Mouse (Mus musculus) ovary, adult 18-20 months (tissue): ENCODE measurements around the gene Gm45618.
A peak's percentile ranks its signal among the peaks of the same experiment; 100 is the strongest.
"Not testable (repeated sequence)": the region's sequence is repeated elsewhere in the genome, so short reads cannot be mapped to it uniquely, and the experiment has no call there.

Source experiments
- DNase-seq: peaks from one replicate; pipeline ENCODE4 v3.0.0; 2022; ENCODE audit warnings: low spot score, mixed read lengths

Gm45618 gene

DNA sequence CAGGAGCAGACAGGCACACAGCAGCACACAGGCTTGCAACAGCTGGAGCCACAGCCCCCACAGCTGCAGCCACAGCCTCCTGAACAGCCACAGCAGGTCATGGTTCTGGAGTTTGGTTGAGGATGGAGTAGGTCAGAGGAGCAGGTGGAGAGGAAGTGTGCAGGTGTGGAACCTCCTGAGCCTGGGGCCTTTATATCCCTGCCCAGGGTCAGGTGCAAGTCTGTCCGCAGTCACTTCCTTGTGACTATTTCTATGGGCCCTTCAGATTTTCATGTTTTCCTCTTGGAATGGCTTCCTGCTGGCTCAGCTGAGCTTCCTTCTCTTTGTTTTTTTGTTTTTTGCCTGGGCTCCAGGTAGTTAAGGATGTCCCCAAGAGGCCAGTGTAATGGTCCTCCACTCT, at the start of gene Gm45618:
Gm45618 (minus strand) TSS at position 101 of the 400 bp plus-strand sequence.
- DNase-seq = not testable (repeated sequence)

DNA sequence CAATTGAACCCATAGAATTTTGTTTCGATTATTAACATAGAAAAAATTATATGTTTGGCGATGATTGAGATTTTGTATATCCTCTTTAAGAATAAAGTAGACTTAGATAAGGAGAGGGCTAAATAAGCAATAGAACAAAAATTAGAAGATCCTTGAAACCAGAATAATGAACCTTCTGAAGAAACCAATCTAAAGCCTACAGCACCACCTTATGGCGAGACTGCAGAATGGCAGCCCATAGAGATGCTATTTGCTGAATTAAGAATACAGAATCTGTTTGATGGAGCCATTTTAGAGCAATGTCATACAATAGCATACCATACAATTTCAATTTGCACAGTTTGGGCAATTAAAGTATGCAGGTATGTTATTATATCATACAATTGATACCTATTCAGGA, 49.3 kb upstream of the Gm45618 start:
- DNase-seq = no peak

DNA sequence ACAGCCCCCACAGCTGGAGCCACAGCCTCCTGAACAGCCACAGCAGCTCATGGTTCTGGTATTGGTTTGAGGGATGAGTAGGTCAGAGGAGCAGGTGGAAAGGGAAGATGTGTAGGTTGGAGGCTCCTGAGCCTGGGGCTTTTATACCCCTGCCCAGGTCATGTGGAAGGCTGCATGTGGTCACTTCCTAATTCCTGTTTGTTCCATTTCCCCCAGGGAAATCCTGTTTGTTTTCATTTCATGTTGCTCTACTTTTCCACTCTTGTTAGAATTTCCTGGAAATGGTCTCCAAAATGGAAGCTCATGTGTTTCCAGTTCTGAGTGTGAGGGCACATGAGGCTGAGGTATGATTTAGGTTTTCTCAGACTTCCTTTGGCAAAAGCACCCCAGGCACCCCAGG, 45.1 kb upstream of the Gm45618 start, which contains the start of gene Gm4553:
Gm4553 (minus strand) TSS at position 101 of the 400 bp plus-strand sequence.
- not testable (repeated sequence) for DNase-seq

DNA sequence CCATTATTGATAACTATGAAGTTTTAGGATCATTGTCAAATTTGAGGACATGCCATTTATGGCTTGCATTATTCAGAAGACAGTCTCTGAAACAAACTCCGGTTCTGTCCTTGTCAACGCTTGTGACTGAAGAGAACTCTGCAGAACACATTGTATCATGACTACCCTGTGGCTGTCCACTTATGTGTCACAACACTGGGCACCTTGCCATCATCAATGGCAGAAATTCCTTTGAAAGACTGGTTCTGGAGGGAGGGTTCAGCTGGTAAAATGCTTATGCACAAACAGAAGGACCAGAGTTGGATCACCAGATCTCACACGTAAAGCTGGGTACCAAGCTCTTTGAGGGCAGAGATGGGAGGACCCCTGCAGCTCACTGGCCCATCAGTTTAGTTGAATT, 38.8 kb upstream of the Gm45618 start:
- no peak for DNase-seq

DNA sequence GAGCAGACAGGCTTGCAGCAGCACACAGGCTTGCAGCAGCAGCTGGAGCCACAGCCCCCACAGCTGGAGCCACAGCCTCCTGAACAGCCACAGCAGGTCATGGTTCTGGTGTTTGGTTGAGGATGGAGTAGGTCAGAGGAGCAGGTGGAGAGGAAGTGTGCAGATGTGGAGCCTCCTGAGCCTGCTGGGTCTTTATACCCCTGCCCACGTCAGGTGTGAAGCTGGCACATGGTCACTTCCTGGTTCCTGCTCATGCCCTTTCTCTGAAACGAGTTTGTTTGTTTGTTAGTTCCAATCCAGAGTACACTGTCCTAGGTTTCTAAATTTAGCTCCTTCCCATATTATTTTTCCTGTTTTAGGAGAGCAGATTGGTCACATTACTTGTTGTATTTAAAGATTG, 36.5 kb upstream of the Gm45618 start, which contains the start of gene Gm29735:
Gm29735 (minus strand) TSS at position 101 of the 400 bp plus-strand sequence.
- not testable (repeated sequence) for DNase-seq

DNA sequence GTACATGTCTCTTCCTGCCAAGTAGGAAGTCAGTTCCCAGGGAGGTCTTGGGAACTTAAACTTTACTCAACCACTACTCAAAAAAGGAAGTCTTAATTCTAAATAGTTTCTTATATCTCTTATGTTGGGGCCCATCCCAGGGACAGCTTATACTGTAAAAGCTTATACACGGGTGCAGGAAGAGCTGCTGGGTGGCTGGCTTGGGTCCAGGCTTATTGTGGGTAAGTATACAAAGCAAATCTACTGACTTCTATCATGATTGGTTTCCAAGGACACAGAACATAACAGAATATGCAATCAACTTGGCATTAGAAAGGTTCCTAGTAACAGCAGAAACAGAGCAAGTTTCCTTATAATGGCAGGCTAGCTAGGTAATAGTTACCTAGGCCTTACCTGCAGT, 34.8 kb upstream of the Gm45618 start:
- DNase-seq = no peak

DNA sequence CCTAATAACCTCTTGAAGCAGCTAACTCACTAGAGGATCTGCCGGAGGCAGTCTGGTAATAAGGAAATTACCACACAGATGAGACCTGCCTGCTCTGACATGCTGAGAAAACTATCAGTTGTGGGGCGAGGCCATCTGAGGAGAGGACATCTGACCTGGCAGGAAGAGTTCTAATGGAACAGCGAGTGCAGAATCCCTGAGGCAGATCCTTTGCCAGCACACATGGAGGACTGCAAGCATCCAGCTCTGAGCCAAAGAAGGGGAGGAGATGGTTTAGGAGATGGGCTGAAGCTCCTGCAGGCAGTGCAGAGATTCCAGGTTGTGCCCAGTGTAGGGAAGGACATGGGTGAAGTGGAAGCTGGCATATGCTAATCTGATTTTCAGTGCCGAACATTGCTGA, 31.7 kb upstream of the Gm45618 start:
- no peak for DNase-seq

DNA sequence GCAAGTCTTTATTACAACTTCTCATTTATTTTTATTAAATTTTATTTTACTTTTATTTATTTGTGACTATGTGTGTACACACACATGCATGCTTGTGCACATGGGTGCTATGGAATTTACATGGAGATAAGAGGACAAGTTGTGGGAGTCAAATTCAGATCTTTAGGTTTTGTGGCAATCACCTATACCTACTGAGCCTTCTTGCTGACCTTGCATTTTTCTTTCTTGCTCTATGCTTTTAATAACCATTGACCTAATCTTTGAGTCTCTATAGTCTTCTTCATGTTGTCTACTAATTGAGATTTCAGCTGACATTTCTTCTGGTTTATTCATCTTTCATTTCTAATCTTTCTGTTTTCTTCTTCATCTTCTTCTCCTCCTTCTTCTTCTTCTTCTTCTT, 28.1 kb upstream of the Gm45618 start:
- no peak for DNase-seq

DNA sequence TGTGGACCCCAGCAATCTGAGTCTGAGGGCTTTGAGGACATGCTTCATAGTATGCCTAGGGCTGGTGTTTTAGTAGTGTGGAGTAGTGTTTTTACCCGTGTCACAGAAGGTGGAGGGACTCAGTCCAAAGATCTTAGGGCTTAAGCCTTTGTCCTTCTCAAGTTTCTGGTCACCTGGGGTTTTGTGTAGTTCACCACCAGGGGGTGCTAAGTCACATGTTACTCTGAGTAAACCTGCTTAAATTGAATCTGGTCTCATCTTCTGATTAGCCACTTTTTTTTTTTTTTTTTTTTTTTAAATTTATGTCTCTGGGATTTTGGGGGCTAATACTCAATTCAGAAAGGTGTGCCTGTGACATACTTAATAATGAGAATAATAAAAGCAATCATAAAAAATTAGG, 25.5 kb upstream of the Gm45618 start:
- DNase-seq = peak; percentile 5

DNA sequence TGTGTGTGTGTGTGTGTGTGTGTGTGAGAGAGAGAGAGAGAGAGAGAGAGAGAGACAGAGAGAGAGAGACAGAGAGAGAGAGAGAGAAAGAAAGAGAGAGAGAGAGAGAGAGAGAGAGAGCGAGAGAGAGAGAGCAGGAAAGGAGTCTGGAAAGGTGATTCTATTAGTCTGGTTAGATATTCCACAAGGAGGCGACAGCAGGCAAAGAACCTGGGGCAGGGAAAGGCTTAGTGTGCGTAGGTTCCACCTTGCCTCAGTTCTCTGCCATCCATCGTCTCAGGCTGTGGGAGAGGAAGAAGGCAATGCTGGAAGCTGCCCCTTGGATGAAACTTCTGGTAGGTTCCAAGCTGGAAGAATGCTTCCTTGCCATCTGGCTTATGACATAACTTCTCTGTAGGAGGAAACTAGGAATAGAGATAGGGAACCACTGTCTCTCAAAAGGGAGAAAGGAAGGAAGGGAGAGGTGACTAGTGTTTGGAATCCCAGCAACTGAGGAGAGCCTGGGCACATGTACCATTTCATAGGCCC, 24.9 kb upstream of the Gm45618 start:
- no peak for DNase-seq

DNA sequence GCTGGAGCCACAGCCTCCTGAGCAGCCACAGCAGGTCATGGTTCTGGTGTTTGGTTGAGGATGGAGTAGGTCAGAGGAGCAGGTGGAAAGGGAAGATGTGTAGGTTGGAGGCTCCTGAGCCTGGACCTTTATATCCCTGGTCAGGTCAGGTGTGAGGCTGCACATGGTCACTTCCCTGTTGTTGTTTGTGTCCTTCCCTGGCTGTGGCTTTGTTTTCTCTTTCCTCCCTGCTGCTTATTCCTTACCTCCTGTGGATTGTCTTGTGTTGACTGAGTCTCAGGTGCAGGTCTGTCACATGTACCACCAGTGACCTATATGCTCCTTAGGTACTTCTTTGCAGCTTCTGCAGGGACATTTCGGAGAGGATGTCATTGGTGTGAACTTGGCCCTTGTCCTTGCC, 24.0 kb upstream of the Gm45618 start, which contains the start of gene Gm45337:
Gm45337 (minus strand) TSS at position 101 of the 400 bp plus-strand sequence.
- DNase-seq = no peak

DNA sequence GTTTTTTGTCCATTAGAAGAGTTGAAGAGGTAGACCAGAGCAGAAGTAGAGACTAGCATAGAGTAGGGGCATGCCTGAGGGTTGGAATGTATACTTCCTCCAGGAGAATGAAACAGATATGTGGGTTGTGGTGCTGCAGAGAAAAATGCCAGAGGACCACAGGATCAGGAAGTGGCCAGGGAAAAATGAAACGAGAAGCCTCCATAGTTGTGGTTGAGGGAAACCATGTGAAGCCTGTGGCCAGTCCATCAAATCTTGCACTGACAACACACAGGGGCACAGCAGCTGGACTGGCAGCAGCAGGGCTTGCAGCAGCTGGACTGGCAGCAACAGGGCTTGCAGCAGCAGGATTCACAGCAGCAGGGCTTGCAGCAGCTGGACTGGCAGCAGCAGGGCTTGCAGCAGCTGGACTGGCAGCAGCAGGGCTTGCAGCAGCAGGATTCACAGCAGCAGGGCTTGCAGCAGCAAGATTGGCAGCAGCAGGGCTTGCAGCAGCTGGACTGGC, 23.0 kb upstream of the Gm45618 start:
- DNase-seq = not testable (repeated sequence)

DNA sequence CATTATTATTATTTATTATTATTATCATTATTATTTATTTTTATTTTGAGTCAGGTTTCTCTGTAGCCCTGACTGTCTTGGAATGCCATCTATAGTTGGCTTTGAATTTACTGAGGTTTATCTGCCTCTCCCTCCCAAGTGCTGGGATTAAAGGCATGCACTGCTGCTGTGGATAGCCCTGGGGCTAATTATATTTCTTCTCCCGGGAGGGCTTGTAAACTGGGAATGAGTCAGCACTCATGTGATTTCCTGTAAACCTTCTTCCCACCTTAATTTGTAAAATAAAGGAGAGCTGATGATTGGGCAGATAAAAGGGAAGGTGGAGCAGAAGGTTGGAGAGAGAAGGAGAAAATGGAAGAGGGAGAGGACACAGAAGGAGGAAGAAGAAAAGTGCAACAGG, 20.2 kb upstream of the Gm45618 start:
- DNase-seq = no peak

DNA sequence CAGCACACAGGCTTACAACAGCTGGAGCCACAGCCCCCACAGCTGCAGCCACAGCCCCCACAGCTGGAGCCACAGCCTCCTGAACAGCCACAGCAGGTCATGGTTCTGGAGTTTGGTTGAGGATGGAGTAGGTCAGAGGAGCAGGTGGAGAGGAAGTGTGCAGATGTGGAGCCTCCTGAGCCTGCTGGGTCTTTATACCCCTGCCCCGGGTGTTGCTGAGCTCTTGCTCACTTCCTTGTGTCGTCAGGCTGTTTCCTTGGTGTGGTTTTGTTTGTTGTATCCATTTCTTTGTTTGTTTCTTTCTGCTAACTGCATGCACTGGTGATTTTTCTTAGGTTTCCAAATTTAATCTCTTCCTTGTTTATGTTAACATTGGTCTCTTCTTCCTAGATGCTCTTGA, 15.4 kb upstream of the Gm45618 start, which contains the start of gene Gm39115:
Gm39115 (minus strand) TSS at position 101 of the 400 bp plus-strand sequence.
- DNase-seq = not testable (repeated sequence)

DNA sequence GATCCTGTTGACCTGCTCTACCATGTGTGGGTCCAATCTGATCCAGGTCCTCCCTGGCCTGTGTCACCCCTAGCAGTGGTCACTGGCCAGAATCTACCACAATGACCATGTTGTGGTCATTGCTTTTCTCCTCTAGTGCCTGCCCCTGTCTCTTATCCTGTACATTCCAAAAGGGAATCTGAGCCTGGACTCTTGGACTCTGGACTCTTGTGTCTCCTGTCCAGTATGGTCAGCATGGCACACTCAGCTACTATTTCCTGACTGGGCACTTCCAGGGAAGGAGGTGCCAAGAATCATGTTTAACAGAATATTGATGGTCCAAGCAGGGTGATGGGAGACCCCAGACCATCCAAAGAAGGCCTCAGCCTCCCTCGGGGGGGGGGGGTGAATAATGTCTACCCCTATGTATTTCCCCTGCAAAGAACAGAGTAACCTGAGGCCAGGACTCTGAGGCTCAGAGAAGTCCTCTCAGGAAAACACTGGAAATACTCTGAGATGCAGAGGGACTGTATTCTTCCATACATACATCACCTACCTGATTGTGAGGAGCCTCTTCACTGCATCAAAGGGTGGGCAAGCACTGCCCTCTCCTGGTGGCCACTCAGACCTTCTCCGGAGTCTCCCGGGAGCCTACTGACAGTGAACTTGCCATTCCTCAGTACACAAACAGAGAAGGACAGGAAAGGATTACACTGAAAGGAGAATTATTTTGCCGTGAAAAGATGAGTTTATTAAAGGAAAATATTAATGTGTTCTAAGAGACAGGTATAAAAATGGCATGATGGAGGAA, 13.9 kb upstream of the Gm45618 start:
- DNase-seq = no peak

DNA sequence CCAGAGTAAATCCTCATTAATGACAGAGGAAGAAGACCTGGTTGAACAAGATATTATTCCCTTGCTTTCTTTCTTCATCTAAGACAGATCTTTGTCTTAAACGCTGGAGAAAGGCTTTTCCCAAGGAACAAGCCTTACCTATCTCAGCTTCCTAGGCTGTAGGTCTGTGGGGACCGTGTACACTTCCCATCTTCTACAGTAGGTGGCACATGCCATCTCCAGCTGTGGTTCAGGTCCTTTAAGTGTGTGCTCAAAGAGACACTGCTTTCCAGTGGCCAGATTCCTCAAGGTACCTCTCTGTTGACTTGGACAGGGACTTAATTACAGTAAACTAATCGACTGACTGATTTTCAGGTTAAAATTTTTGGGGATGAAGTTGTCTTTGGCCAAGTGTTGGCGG, 8.3 kb upstream of the Gm45618 start:
- no peak for DNase-seq

DNA sequence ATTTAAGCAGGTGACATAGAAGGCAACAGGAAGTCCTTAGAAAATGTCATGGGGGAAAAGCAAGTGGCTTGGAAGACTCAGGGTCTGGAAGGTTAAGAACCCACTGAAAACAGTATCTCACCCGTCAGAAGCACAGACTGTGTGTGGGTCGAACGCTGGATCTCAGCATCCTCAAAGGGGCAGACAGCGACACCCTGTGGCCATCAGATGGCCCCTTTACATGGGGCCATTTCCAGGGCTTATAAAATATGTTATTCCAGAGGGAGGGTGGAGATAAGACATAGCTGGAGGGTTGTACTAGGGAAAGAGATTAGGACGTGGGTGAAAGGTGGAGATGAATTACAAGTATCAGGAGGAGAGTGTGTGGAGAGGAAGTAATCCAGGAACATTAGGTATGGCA, 897 bp downstream of the Gm45618 start:
- no peak for DNase-seq

DNA sequence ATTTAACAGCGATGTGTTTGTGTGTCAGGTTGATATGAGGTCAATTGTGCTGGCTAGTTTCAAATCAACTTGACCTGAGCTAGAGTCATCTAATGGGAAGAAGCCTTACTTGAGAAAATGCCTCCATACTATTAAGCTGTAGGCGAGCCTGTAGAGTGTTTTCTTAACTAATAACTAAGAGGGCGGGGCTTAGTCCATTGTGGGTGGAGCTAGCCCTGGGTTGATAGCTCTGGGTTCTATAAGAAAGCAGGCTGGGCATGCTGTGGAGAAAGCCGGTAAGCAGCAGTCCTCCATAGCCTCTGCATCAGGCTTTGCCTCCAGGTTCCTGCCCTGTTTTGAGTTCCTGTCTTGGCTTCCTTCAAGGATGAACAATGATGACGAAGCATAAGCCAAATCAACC, 15.8 kb downstream of the Gm45618 start:
- DNase-seq = no peak

DNA sequence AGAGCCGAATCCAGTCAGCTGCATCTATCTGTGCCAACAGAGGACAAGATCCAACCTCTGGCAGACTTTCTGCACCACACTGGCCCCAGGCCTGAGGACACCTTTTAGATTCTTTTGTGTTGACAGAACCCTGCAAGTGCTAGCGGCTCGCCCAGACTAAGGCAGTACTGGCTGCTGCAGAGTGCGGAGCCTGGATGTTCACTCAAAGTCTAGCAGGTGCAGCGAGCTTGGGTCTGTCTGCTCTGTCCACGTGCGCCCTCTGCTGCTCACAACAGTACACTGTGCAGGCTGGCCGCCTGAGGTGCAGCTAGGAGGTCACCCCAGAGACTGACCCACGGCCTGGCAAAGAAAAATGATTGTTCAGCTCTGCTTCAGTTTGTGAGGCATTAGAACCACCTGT, 22.8 kb downstream of the Gm45618 start:
- DNase-seq = peak; percentile 52

DNA sequence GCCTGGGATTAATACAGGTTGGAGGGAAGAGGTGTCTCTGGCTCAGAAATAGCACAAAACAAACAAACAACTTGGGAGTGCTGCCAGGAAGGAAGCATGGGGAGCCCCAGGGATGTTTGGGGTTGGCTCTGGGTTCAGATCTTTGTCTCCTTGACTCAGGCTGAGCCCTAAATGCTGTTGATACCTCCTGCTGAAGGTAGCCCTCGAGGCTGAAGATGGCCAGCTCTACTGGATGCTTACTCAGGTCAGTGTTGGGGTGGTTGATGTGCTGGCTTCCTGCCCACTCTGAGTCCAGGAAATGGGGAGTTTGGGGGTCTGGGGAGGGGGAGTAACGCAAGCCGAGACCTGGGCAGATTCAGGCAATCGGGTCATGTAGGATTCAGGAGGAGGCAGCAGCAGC, 23.8 kb downstream of the Gm45618 start:
- no peak for DNase-seq

DNA sequence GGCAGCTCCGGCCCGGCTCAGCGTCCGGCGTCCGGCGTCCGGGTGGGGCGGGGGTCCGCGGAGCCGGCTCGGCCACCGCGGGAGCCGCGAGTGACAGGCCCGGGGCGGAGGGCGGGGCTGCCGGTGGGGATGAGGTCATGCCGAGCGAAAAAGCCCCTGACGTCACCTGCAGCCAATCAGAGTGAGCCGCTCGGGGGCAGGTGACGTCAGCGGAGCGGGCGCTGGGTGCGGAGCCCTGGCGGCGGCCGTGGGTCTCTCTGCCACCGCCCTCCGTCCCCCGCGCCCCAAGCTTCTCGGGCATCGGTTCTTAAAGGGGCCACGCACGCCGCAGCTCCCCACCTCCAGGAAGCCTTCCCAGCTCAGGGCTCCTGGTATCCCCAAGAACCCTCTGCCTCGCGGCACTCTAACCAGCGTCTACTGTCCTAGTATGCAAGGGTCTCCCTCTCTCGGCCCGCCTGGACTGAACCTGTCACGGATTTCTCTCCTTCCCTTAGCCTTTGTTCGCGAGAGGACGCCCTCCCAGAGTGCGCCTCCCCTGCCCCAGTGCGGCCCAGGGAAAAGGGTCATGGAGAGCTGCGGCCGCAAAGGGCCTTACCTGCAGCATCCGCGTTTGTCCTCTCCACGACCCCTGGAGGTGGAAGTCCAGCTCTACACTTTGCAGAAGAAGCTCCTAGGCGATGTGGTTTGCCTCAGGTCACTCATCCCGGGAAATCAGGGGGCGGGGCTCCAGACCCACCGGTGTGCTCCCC, 25.2 kb downstream of the Gm45618 start, which contains the start of gene Dusp8:
Dusp8 (minus strand) TSS at position 661 of the 749 bp plus-strand sequence.
- peak; percentile 68 for DNase-seq
